Mouse (Mus musculus) CH12.LX (cell line): ENCODE results near the gene Pick1.

Source experiments
- BHLHE40 ChIP-seq: IDR thresholded peaks from 2 replicates; pipeline ENCODE4 v1.6.1; 2011; ENCODE audit warnings: mild to moderate bottlenecking, low read depth, low read length, improper control_type of control experiment
- GABPA ChIP-seq: IDR thresholded peaks from 2 replicates; pipeline ENCODE4 v1.6.1; 2012; ENCODE audit warnings: low read depth, low read length, improper control_type of control experiment, inconsistent platforms; ENCODE audit not compliant: insufficient replicate concordance
- POLR2A ChIP-seq: IDR thresholded peaks from 2 replicates; pipeline ENCODE4 v1.6.1; 2011; ENCODE audit warnings: low read depth, mild to moderate bottlenecking, improper control_type of control experiment, low read length
- UBTF ChIP-seq: IDR thresholded peaks from 2 replicates; pipeline ENCODE4 v1.6.1; 2012; ENCODE audit warnings: low read depth, mild to moderate bottlenecking, inconsistent platforms, low read length, improper control_type of control experiment, moderate library complexity
- ZC3H11A ChIP-seq: IDR thresholded peaks from 2 replicates; pipeline ENCODE4 v1.6.1; 2012; ENCODE audit warnings: low read depth, mild to moderate bottlenecking, inconsistent platforms, low read length, improper control_type of control experiment
- ZMIZ1 ChIP-seq: IDR thresholded peaks from 2 replicates; pipeline ENCODE4 v1.6.1; 2012; ENCODE audit warnings: low read depth, mild to moderate bottlenecking, inconsistent platforms, low read length, improper control_type of control experiment

DNA sequence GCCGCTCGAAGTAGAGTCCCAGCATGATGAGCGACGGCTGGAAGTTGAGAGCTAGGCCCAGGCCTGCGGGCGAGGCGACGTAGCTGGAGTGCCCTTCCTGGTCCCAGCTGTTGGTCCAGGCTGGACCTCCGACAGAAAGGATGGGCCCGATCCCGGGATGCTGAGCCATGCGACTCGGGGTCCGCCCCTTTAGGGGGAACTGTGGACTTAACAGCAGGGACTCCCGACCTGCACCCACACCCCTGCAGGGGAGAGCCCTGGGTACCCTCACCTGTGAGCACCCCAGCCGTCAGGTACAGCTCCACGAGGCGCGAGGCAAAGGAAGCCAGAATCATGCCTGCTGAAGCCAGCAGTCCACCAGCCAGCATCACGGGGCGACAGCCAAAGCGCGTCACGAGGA lies 23.6 kb downstream of the Pick1 start:
- TF ChIP-seq UBTF = no peak
- TF ChIP-seq POLR2A = no peak
- TF ChIP-seq ZC3H11A = no peak
- no peak for TF ChIP-seq GABPA
- TF ChIP-seq ZMIZ1 = no peak
- no peak for TF ChIP-seq BHLHE40
